Mouse (Mus musculus) MEL (cell line): ENCODE results near the gene Zfp108. TPM values are rescaled to one million over a fixed set of nuclear protein-coding genes. Genes with fewer than 3 reads are reported as not detected.

ENCODE experiments used
- DNase-seq: peaks from one replicate; pipeline ENCODE4 v3.0.0; 2011; ENCODE audit warnings: low read depth, low spot score
- H3K27ac ChIP-seq: 2 replicates; pipeline ENCODE4 v1.5.1; 2012; ENCODE audit warnings: low read depth, mild to moderate bottlenecking, control low read depth, low read length, moderate library complexity; ENCODE audit not compliant: control insufficient read depth
- H3K27me3 ChIP-seq, 2 experiments: fragments of 150-350 bp in 1 of 2; sonication (generic) in 1 of 2; 2 replicates each; pipeline ENCODE4 v1.6.1; 2012; ENCODE audit warnings: low read length in 2 of 2, mild to moderate bottlenecking in 2 of 2, improper control_type of control experiment in 1 of 2, moderate library complexity in 1 of 2; ENCODE audit not compliant: insufficient read depth in 2 of 2, control insufficient read depth in 1 of 2
- H3K36me3 ChIP-seq, 2 experiments: 2 replicates each; pipeline ENCODE4 v1.6.1; 2012 to 2014; ENCODE audit warnings: low read length in 2 of 2, improper control_type of control experiment in 1 of 2, inconsistent platforms in 1 of 2, mild to moderate bottlenecking in 1 of 2; ENCODE audit not compliant: insufficient read depth in 2 of 2, control insufficient read depth in 1 of 2
- H3K4me1 ChIP-seq, 2 experiments: fragments of 150-350 bp in 1 of 2; sonication (generic) in 1 of 2; 2 replicates each; pipeline ENCODE4 v1.6.1; 2012; ENCODE audit warnings: low read length in 2 of 2, improper control_type of control experiment in 1 of 2, mild to moderate bottlenecking in 1 of 2; ENCODE audit not compliant: insufficient read depth in 2 of 2, control insufficient read depth in 1 of 2
- H3K4me3 ChIP-seq, 2 experiments: fragments of 150-350 bp in 1 of 2; sonication (generic) in 1 of 2; 2 replicates each; pipeline ENCODE4 v1.5.1; 2012; ENCODE audit warnings: low read depth in 2 of 2, low read length in 2 of 2, mild to moderate bottlenecking in 2 of 2, moderate library complexity in 2 of 2, control low read depth in 1 of 2, improper control_type of control experiment in 1 of 2; ENCODE audit not compliant: control insufficient read depth in 1 of 2, insufficient read depth in 1 of 2
- H3K79me2 ChIP-seq: 2 replicates; pipeline ENCODE4 v1.6.1; 2012; ENCODE audit warnings: mild to moderate bottlenecking, low read length, moderate library complexity; ENCODE audit not compliant: control insufficient read depth, poor library complexity, insufficient read depth
- H3K9ac ChIP-seq: 2 replicates; pipeline ENCODE4 v1.6.1; 2012; ENCODE audit warnings: low read depth, mild to moderate bottlenecking, control low read depth, low read length, moderate library complexity; ENCODE audit not compliant: control insufficient read depth, poor library complexity, severe bottlenecking
- H3K9me3 ChIP-seq: fragments of 150-350 bp; sonication (generic); replicated peaks from 2 replicates; pipeline ENCODE4 v1.6.1; 2012; ENCODE audit warnings: mild to moderate bottlenecking, low read length, improper control_type of control experiment, moderate library complexity; ENCODE audit not compliant: insufficient read depth
- CHD1 ChIP-seq: IDR thresholded peaks from 2 replicates; pipeline ENCODE4 v1.6.1; 2012; ENCODE audit warnings: low read depth, mild to moderate bottlenecking, inconsistent platforms, low read length, improper control_type of control experiment
- CHD2 ChIP-seq: IDR thresholded peaks from 2 replicates; pipeline ENCODE4 v1.6.1; 2011; ENCODE audit warnings: low read length, improper control_type of control experiment
- ELF1 ChIP-seq: IDR thresholded peaks from 2 replicates; pipeline ENCODE4 v1.6.1; 2014; ENCODE audit warnings: low read depth, mild to moderate bottlenecking, inconsistent platforms, low read length, improper control_type of control experiment, moderate library complexity
- GABPA ChIP-seq: IDR thresholded peaks from 2 replicates; pipeline ENCODE4 v1.6.1; 2012; ENCODE audit warnings: low read depth, mild to moderate bottlenecking, inconsistent platforms, low read length, improper control_type of control experiment, moderate library complexity
- GATA1 ChIP-seq: IDR thresholded peaks from 2 replicates; pipeline ENCODE4 v1.6.1; 2011; ENCODE audit warnings: low read depth, low read length, improper control_type of control experiment
- HCFC1 ChIP-seq: IDR thresholded peaks from 2 replicates; pipeline ENCODE4 v1.6.1; 2012; ENCODE audit warnings: low read depth, mild to moderate bottlenecking, inconsistent platforms, low read length, improper control_type of control experiment, moderate library complexity
- JUND ChIP-seq: IDR thresholded peaks from 2 replicates; pipeline ENCODE4 v1.6.1; 2011; ENCODE audit warnings: low read depth, mild to moderate bottlenecking, improper control_type of control experiment, low read length
- KAT2A ChIP-seq: conservative IDR thresholded peaks from 2 replicates; pipeline ENCODE4 v1.6.1; 2012; ENCODE audit warnings: low read depth, low read length, improper control_type of control experiment, inconsistent platforms
- MAFK ChIP-seq: IDR thresholded peaks from 2 replicates; pipeline ENCODE4 v1.6.1; 2011; ENCODE audit warnings: low read depth, mild to moderate bottlenecking, low read length, improper control_type of control experiment, borderline replicate concordance
- MAZ ChIP-seq: IDR thresholded peaks from 2 replicates; pipeline ENCODE4 v1.6.1; 2012; ENCODE audit warnings: low read depth, mild to moderate bottlenecking, inconsistent platforms, low read length, improper control_type of control experiment
- MXI1 ChIP-seq: IDR thresholded peaks from 2 replicates; pipeline ENCODE4 v1.6.1; 2011; ENCODE audit warnings: mild to moderate bottlenecking, low read depth, low read length, improper control_type of control experiment
- NELFE ChIP-seq: IDR thresholded peaks from 2 replicates; pipeline ENCODE4 v1.6.1; 2011; ENCODE audit warnings: low read depth, low read length, improper control_type of control experiment
- NRF1 ChIP-seq: IDR thresholded peaks from 2 replicates; pipeline ENCODE4 v1.6.1; 2014; ENCODE audit warnings: low read depth, mild to moderate bottlenecking, inconsistent platforms, low read length, improper control_type of control experiment, moderate library complexity; ENCODE audit not compliant: poor library complexity, insufficient read depth, severe bottlenecking
- POLR2AphosphoS2 ChIP-seq: IDR thresholded peaks from 2 replicates; pipeline ENCODE4 v1.6.1; 2011; ENCODE audit warnings: low read length, improper control_type of control experiment
- RCOR1 ChIP-seq: IDR thresholded peaks from 2 replicates; pipeline ENCODE4 v1.6.1; 2012; ENCODE audit warnings: low read depth, mild to moderate bottlenecking, inconsistent platforms, low read length, improper control_type of control experiment
- SIN3A ChIP-seq: IDR thresholded peaks from 2 replicates; pipeline ENCODE4 v1.6.1; 2012; ENCODE audit warnings: low read length, improper control_type of control experiment, inconsistent platforms
- TBP ChIP-seq: IDR thresholded peaks from 2 replicates; pipeline ENCODE4 v1.8.0; 2011; ENCODE audit warnings: low read depth, low read length, improper control_type of control experiment
- TCF12 ChIP-seq: IDR thresholded peaks from 2 replicates; pipeline ENCODE4 v1.6.1; 2014; ENCODE audit warnings: low read depth, mild to moderate bottlenecking, inconsistent platforms, low read length, improper control_type of control experiment, moderate library complexity
- USF1 ChIP-seq: IDR thresholded peaks from 2 replicates; pipeline ENCODE4 v1.6.1; 2014; ENCODE audit warnings: low read depth, mild to moderate bottlenecking, inconsistent platforms, low read length, improper control_type of control experiment, moderate library complexity
- USF2 ChIP-seq, 2 experiments: IDR thresholded peaks; 2 replicates each; pipeline ENCODE4 v1.6.1; 2011 to 2012; ENCODE audit warnings: improper control_type of control experiment in 2 of 2, low read length in 2 of 2, borderline replicate concordance in 1 of 2, inconsistent platforms in 1 of 2, low read depth in 1 of 2, mild to moderate bottlenecking in 1 of 2; ENCODE audit not compliant: insufficient read depth in 1 of 2
- ZC3H11A ChIP-seq: IDR thresholded peaks from 2 replicates; pipeline ENCODE4 v1.6.1; 2012; ENCODE audit warnings: low read depth, mild to moderate bottlenecking, inconsistent platforms, low read length, improper control_type of control experiment
- ZKSCAN1 ChIP-seq: IDR thresholded peaks from 2 replicates; pipeline ENCODE4 v1.6.1; 2012; ENCODE audit warnings: low read depth, mild to moderate bottlenecking, inconsistent platforms, low read length, improper control_type of control experiment, moderate library complexity
- ZMIZ1 ChIP-seq: IDR thresholded peaks from 2 replicates; pipeline ENCODE4 v1.6.1; 2012; ENCODE audit warnings: low read depth, mild to moderate bottlenecking, inconsistent platforms, low read length, improper control_type of control experiment, moderate library complexity
- ZNF384 ChIP-seq: IDR thresholded peaks from 2 replicates; pipeline ENCODE4 v1.6.1; 2012; ENCODE audit warnings: low read depth, mild to moderate bottlenecking, inconsistent platforms, low read length, improper control_type of control experiment
- polyA plus RNA-seq, 2 experiments: library from polyadenylated mRNA; stranded (reverse) in 1 of 2; unstranded in 1 of 2; fragments of >175 nt in 1 of 2; fragments of >200 nt in 1 of 2; gene quantifications; 2 replicates each; pipeline versions ENCODE4 v1.2.1 to v1.2.4; 2012; ENCODE audit warnings: low replicate concordance in 2 of 2, low read depth in 1 of 2; ENCODE audit not compliant: insufficient read length in 2 of 2, insufficient read depth in 1 of 2, missing spikeins in 1 of 2
- total RNA-seq: library from RNA; depleted of rRNA; stranded (reverse); fragments of 300-350 nt; gene quantifications from 2 replicates; pipeline ENCODE4 v1.2.3, GENCODE M21; 2012

Zfp108 gene
- total and polyA plus RNA-seq, 3 experiments = not detected

- no peak for TF ChIP-seq USF1
- TF ChIP-seq ZC3H11A = no peak
Observed at GRCm38 (mm10) chr7:24208282-24208886, 46.2 kb upstream of the Zfp108 start (continued).

DNA sequence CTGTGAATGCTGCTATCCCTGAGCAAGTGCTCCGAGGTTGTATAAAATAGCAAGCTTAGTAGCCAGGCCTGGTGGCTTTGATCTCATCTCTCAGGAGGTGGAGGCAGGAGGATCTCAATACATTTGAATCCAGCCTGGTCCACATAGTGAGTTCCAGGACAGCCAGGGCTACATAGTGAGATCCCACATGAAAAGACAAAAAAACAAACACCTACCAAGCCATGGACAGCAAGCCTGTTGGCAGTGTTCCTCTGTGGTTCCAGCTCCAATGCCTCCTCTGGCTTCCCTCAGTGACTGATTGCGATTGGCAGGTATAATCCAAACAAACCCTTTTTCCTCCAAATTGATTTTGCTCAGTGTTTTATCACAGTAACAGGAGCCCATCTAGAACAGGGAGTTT, 44.3 kb upstream of the Zfp108 start:
- TF ChIP-seq NRF1 (no peak), JUND (no peak), HCFC1 (no peak), MXI1 (no peak), MAZ (no peak), POLR2AphosphoS2 (no peak), USF1 (no peak), RCOR1 (no peak), ZKSCAN1 (no peak), GATA1 (no peak), USF2 (IDR thresholded peaks at IDR 0.05; ENCODE audit: borderline replicate concordance in 1 of 2, insufficient read depth in 1 of 2, low read depth in 1 of 2, low read length in 2 of 2) (no peak), ELF1 (no peak), TCF12 (no peak)
- Histone ChIP-seq H3K4me1 (no peaks in the 10 kb centered on the region), H3K4me3 (no peak overlapping the region), H3K79me2 (no peaks in the 10 kb centered on the region), H3K27me3 (no peaks in the 10 kb centered on the region), H3K27ac (no peak overlapping the region), H3K9ac (no peak overlapping the region), H3K9me3 (no peaks in the 10 kb centered on the region), H3K36me3 (no peaks in the 10 kb centered on the region)
- DNase-seq = no peak

- no peak within 1 kb of the TSS for H3K9ac ChIP-seq
- no peaks in the 10 kb centered on the region for H3K4me1 ChIP-seq
- H3K79me2 ChIP-seq = no peaks in the 10 kb centered on the region
- no peaks in the 10 kb centered on the region for H3K36me3 ChIP-seq
- H3K27me3 ChIP-seq = no peaks in the 10 kb centered on the region
- no peak within 1 kb of the TSS for H3K27ac ChIP-seq
- H3K4me3 ChIP-seq = no peak within 1 kb of the TSS
- TF ChIP-seq GATA1 (no peak), MAFK (no peak), USF2 (IDR thresholded peaks at IDR 0.05; ENCODE audit: borderline replicate concordance in 1 of 2, insufficient read depth in 1 of 2, low read depth in 1 of 2, low read length in 2 of 2) (no peak), JUND (no peak), TBP (no peak), ZC3H11A (no peak), ZMIZ1 (no peak), RCOR1 (no peak), POLR2AphosphoS2 (no peak), NELFE (no peak), SIN3A (no peak), MAZ (no peak), ELF1 (no peak), GABPA (no peak), ZNF384 (no peak), CHD2 (no peak), CHD1 (no peak), KAT2A (no peak), TCF12 (no peak)
- DNase-seq = no peak
- H3K9me3 ChIP-seq = no peaks in the 10 kb centered on the region
Observed at GRCm38 (mm10) chr7:24211343-24211742, 43.3 kb upstream of the Zfp108 start, which contains the start of gene Zfp111. TSS of gene Zfp111 (minus strand) at chr7:24211443.
